Mouse (Mus musculus): ENCODE measurements around the gene Map2k7. TPM values are rescaled to one million over a fixed set of nuclear protein-coding genes. Genes with fewer than 3 reads are reported as not detected.
A peak's percentile ranks its signal among the peaks of the same experiment; 100 is the strongest.
"Not testable (repeated sequence)": the region's sequence is repeated elsewhere in the genome, so short reads cannot be mapped to it uniquely, and the experiment has no call there.

Gene Map2k7
- total RNA-seq, 2 experiments from 2014 or later: 79.7 to 80.8 TPM

DNA sequence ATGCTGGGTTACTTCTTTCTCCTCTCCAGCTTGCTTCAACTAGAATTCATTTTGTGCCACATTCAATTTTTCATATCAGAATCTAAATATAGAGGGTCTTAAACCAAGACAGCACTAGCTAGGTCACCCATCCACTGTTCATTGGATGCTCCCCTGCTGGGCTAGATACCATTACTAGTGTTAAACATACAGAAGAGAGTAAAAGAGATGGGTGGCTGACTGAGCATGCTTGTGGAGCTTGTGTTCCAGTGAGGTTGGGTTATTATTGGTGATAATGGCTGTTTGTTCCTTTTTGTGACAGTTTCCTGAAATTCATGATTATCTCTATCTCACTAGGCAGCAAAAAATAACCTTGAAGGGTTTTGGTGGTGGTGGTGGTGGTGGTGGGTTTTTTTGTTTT, 16.5 kb upstream of the Map2k7 start:
- DNase-seq: no peak
- intact Hi-C loops (cut with DNase I): no loop called here

DNA sequence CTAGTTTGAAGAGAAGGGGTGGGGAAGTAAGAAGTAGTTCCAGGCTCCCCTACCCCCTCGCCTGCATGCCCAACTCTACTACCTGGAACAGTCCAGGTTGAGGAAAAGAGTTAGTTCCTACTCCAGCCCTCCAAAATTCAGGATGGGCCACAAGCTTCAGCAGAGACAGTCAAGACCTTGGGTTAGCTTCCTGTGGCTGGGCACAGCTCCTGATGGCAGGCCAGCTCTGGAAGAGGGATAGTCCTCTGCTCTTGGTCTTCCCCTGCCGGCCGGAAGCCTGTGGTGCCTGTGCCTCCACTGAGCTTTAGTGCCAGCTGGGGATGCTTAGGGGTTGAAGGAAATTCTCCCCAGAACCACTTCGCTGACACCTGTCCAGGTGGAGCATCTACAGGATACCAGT, 12.2 kb upstream of the Map2k7 start:
- no peak for DNase-seq
- intact Hi-C loops (cut with DNase I): no loop called here

DNA sequence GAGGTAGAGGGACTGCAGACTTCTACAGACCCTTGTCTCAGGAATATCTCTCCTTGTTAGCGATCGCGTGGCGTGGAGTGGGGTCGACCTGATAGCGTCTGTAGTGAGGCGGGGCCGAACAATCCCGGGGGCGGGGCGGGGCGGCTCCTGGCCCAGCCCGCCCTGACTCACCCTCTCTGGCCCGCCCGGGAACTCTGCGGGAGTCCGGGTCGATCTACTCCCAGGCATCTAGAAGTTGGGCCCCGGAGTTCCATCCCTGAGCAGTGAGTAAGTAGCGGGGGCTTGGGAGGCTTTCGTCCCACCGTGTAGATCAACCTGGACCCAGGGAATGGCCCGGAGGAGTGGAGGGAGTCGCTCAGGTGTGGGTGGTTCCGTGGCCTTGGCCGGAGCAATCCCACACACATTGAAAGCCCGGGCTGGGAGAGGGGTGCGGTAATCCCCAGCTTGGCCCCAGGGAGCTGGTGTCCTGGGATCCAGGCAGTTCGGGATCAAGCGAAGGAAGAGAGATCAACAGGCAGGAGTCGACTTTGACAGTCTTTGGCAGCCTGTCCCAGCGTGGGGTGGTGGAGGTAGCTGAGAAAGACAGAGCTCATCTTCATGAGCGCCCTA, 11.7 kb upstream of the Map2k7 start, which contains the start of gene Lrrc8e:
Gene Lrrc8e, plus strand, starts transcription at position 89 of the 609 bp plus-strand sequence.
- intact Hi-C loops (cut with DNase I): no loop called here
- DNase-seq: no peak

DNA sequence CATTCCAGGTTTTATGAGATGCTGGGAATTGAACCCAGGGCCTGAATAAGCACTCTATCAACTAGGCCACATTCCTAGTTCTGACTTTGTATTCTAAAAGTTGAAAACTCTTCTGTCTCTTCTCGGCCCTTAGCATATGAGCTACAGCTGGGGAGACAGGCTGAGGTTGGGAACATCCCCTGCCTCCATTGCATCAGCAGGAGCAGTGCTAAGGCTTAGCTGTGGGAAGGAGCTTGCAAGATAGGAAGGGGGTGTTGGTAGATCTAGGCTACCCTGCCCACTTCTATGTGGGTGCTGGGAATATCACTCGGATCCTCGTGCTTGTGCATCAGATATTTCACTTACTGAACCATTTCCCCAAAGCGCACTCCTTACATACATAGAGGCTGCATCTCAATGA, 10.6 kb upstream of the Map2k7 start:
- no peak for DNase-seq
- intact Hi-C loops (cut with DNase I): no loop called here

DNA sequence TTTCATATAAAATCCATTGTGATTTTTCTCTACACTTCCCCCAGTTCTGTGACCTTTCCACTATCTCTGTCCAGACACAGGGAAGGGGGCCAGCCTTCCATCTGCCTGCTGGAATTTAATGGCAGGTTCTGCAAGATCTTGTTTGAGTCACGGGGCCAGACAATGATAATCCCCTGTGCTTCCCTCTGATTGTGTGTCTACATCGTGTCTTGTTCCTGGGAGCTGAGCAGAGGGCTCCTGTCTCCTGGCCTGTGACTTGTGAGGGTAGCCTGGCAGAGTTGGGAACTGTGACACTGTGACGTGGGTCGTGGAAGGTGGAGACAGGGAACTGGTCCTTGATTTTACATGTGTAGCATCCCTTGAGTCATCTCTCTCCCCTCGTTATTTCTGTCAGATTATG, 8.8 kb upstream of the Map2k7 start:
- intact Hi-C loops (cut with DNase I): no loop called here

DNA sequence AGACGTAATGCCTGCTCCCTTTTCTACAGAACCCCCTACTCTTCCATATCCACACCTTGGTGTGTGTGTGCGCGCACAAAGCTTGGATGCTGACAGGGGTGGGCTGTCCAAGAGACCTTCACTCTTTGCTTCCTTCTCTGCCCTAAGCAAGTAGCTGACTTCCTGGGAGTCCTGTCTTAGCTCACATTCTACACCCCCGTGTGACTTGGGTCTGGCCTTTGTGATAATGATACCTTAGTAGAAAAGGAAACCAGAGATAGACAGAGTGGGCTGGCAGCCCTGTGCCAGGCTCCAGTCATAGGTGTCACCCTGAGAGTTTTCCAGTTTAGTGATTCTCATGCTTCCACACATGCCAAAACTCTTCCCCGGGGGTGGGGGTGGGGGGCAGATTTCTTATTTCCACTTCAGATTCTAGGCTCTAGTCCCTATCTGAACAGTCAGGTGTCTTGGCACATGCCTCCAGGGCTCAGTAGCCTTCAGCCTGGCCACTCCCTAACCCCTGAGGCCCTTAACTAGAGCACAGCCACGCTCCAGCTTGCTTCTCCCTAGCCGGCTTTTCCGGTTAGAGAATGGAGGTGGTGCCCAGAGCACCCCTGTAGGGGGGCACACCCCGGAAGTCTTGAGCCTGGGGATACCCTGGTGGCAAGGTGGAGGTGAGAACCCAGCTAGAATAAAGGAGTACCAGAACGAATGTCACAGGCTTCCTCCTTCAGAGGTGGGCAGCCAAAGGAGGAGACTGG, 7.8 kb upstream of the Map2k7 start:
- DNase-seq: no peak
- intact Hi-C loops (cut with DNase I): no loop called here

More for the DNA sequence above, 8.8 kb upstream of the Map2k7 start:
- no peak for DNase-seq

DNA sequence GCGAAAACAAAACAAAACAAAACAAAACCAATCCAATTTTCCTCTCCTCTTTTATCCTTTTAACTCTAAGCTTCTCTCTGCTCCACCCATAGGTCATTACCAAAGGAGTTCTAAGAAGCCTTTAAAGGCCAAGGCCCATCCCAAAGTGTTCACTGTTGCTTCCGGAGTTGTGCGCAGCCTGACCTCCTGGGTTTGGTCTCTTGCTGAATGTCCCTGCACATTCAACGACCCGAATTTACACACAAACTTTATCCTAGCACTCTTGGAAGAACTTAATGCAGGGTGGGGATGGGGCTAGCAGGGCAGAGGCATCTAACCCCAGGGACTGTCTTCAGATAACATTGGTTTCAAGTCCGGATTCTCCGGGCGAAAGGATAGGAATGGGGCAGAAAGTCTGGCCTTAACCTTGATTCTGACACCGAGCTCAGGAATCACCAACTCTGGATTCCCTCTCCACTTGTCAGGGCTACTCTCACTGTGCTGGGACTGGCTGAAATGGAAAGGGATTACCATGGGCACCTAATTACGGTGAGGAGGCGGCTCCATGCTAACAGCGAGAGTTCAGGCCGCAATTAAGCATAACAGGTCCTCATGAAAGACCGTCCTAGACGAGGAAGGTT, 616 bp upstream of the Map2k7 start:
- DNase-seq: no peak
- intact Hi-C loops (cut with DNase I): loop anchor here (2.0 kb wide), 1 partner anchor 15 kb away; the partner anchor contains the start of gene Snapc2

DNA sequence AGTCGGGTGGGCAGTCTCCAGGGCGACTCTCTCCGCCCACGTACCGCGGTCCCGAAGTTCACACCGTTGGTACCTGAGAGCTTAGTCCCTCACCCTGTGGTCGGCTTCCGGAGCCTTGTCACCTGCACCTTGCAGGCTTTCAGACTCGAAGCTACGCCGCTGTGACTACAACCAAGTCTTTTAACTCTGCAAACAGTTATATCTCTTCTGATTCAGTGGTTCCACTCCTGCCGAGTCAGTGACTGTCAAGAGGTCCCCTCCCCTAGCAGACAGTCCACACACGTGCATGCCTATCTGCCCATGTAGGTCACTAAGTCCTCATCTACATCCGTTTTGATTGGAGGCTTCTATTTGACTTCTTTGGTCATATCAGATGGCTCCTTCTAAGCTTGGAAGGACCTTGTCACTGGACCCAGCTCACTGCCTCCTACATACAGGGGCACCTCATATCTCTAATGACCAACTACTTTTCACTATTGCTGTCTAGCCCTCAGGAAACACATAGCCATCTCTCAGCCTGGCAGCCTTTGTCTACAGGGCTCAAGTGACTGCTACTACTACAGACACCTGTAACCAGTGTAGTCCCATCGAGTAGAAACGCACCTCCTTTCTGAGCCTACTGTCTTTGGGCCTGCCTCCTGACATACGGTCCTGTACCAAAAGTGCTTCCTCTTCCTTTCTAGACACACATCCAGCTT, 802 bp downstream of the Map2k7 start:
- intact Hi-C loops (cut with DNase I): loop anchor here (2.0 kb wide), 1 partner anchor 13 kb away; the partner anchor contains the start of gene Snapc2

DNA sequence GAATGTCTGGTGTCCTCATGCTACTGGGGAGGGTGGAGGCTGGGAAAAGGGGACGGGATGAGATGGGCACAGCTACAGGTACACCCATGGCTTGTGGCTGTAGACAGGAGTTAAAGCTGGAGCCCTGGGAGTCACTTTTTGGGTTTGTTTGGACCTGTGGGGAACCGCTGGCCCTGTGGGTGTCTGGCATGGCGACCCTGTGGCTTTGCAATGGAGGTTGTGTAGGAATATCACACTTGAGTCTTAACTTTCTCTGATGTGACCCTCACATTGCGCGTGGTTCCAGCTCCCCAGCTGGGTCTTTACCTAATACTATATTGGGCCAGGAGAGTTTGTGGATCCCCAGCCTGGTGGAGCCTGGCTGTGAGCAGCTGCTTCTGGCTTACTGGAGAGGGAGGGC, 6.5 kb downstream of the Map2k7 start:
- intact Hi-C loops (cut with DNase I): no loop called here
- DNase-seq: no peak

More for the DNA sequence above, 802 bp downstream of the Map2k7 start:
- DNase-seq: no peak

DNA sequence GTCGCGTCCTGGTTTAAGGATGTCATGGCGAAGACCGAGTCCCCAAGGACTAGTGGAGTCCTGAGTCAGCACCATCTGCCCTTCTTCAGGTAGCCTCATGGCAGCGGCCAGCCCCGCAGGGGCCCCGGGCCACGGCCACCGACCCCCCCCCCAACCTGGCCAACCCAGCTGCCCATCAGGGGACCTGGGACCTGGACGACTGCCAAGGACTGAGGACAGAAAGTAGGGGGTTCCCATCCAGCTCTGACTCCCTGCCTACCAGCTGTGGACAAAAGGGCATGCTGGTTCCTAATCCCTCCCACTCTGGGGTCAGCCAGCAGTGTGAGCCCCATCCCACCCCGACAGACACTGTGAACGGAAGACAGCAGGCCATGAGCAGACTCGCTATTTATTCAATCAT, 7.2 kb downstream of the Map2k7 start:
- intact Hi-C loops (cut with DNase I): no loop called here
- DNase-seq: no peak

DNA sequence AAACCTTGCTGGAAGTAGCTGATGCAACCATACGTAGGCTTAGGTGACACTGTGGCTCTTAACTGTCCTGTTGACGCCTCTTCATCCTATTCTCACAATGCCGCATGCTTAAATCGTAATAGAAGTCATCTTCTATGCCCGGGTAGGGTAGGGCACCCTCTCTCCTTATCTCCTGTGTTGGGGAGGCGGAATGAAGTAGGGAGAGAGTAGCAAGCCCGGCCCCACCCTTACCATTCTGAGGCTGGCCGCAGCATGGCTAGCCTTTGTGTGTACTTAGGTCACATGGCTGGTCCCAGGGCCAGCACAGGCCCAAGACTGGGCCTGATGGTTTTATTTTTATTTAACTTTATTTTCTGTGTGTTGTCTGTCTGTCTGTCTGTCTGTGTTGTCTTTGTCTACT, 8.7 kb downstream of the Map2k7 start:
- intact Hi-C loops (cut with DNase I): no loop called here
- DNase-seq: no peak

DNA sequence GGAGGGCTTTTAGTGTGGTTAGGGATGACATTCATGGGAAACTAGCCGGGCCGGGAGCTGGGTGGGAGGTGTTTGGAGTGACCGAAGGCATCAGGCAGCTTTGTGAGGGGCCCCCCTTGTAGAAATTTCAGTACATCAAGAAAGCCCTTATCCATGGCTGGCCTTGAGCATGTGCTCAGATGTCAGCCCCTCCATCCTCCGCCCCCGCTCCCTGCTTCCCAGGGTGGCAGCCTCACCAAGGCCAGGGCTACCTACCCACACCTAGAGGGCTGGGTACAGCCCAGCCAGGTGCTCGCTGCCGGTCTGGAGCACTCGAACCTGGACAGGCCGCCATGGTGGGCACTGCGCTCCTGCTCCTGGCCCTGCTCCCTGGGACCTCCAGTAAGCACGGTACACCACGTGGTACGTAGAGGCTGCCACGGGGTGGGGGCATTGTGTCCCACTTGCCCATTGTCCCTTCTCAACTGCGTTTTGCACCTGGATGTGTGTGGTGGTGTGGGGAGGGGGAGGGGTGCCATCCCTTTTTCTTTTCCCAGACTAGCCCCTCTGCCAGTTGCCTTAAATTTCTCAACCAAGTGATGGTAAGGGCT, 9.5 kb downstream of the Map2k7 start, which contains the start of gene Tgfbr3l:
Gene Tgfbr3l, plus strand, starts transcription at position 264 of the 590 bp plus-strand sequence.
- intact Hi-C loops (cut with DNase I): no loop called here
- DNase-seq: no peak

DNA sequence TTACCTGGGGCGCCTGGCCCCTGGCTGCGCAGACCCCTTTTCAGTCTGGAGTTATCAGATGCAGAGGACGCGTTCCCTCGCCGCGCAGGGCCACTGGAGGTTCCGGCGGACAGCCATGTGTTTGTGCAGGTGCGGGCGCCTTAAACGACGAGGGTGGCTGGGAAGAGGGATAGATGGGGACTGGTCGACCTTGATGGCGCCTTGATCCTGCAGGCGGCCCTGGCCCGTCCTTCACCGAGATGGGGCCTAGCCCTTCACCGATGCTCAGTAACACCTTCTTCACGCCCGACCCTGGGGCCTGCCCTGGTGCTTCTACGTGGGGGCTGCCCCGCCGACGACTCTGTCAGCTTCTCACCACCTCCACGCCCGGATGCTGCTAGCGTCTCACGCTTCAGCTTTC, 10.7 kb downstream of the Map2k7 start:
- DNase-seq: peak in 1 of 2 experiments; percentile 17
- intact Hi-C loops (cut with DNase I): no loop called here

DNA sequence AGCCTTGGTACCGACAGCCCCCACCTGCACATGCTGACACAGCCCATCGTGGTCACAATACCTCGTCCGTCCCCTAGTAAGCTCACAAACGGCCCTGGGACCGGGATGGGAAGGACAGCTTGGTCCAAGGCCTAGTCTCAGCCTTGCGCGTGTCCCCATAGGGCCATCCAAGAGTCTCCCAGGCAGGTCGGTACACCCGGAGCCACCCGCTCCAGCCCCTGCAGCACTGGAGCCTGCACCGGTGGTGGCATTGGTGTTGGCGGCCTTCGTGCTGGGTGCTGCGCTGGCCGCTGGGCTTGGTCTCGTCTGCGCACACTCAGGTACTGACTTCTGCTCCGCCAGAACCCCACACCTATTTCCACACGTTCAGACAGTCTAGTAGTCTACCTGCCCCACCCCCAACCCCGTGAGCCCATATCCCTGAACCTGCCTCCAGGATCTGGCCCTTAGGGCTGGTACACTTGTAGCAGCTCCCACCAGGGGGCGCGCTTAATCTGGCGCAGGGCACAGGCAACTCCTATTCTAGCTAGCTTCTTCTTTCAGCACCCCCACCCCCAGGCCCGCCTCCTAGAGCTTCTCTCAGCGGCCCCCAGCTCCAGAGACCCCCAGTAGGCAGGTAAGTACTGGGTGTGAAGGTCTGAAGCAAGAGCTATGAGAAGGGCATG, 11.9 kb downstream of the Map2k7 start:
- peak; percentile 82 to 88 for DNase-seq
- intact Hi-C loops (cut with DNase I): loop anchor here (2.0 to 10.0 kb wide), 8 partner anchors 72 to 736 kb away; partner anchors contain the start of genes Evi5l, Pcp2, Pet100 and Pnpla6

DNA sequence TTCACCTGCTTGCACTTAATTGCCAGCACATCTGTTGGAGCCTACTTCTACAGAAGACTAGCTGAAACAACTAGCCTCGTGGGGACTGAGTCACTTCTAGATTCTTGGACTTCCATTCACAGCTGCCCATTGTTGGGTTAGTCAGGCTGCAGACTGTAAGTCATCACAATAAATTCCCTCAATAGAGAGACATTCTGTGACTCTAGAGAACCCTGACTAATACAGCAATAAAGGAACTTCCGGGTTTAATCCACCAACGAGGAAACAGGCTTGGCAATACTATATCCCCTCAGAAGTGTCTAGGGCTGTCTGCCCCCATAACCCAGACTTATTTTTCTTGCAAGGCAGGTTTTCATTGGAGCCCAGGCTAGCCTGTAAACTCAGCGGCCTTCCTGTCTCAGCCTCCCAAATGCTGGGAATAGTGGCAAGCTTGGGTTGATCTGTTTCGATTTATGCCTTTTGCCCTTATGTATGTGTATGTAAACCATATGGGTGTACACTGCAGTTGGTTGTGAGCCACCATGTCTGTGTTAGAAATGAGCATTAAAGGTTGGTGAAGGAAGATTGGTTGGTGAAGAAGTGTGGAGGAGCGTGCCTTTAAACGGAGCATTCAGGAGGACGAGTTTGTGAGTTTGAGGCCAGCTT, 13.7 kb downstream of the Map2k7 start:
- no peak for DNase-seq
- intact Hi-C loops (cut with DNase I): loop anchor here (2.0 to 10.0 kb wide), 8 partner anchors 13 to 737 kb away; partner anchors contain the start of genes Evi5l, Gm49320, Map2k7 and Pcp2

DNA sequence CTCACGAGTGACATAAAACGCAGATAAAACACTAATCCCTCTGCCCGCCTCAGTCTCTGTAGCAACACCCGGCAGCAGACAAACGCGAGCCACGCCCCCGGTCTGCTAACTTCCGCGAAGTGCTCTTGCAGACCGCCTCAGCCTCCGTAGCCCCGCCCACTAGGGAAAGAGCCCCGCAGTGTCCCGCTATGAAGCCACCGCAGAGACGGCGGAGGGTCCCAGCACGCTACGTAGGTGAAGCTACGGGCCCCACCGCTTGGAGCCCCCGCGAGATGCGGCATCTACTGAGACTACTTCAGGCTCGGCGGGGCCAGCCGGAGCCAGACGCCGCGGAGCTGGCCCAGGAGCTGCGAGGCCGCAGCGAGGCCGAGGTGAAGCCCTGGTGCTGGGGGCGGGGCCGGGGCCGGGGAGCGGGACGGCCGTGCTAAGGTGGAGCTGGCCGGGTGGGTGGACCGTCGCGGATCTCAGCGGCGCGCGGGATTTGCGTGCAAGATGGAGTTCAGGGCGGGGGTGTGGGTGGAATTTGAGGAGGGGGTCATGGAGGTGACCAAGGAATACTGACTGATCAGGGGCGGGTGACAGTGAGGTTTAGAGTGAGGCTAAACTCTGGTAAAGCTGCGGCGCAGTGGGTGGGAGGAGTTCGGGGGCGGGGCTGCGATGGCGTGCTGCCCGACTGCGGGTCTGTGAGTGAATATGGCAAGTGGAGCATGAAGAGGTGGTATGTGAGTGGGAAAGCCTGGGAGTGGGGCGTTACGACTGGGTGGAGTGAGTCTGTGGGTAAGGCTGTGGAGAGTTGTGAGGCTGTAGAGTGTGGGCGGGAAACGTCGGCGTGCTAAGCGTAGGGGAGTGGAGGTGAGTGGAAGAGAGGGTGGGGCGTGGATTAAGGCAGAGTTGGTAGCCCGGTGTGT, 14.6 kb downstream of the Map2k7 start, which contains the start of gene Snapc2:
Gene Snapc2, plus strand, starts transcription at position 147 of the 908 bp plus-strand sequence.
- intact Hi-C loops (cut with DNase I): loop anchor here (2.0 to 10.0 kb wide), 8 partner anchors 14 to 738 kb away; partner anchors contain the start of genes Evi5l, Gm49320, Map2k7 and Pcp2
- peak; percentile 97 to 98 for DNase-seq

DNA sequence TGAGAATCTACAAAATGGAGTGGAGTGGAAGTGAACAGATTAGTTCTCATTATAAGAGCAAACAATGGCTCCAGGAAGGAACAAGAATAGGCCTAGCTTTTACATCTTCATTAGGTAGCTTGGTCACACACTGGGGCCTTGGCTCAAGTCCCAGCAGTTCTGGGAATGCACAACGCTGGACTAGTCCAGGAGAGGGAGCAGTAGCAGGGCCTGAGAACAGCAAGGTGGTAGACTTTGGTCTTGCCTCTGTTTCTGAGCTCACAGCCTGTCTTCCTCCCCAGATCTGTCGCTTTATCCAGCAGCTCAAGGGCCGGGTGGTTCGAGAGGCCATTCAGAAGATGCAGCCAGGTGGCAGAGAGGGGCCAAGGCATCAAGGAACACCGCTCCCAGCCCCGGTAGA, 15.5 kb downstream of the Map2k7 start:
- DNase-seq: peak; percentile 37 to 43
- intact Hi-C loops (cut with DNase I): loop anchor here (5.0 to 10.0 kb wide), 7 partner anchors 87 to 739 kb away; partner anchors contain the start of genes Evi5l, Pcp2, Pet100 and Pnpla6

DNA sequence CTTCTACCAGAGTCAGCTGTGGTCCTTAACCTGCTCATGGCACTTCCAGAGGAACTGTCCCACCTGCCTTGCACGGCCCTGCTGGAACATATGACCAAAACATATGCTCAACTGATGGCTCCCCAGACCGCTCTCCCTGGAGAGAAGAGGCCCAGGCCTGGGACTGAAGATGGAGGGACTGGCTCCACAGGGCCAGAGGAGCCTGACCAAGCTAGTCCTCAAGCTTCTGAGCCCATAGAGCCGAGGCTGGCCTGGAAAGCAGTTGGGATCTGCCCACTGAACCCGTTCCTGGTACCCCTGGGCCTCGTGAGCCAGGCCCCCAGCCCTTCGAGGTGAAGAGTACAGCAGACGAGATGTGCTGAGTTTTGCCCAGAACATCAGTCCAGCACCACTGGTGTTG, 16.9 kb downstream of the Map2k7 start:
- intact Hi-C loops (cut with DNase I): loop anchor here (5.0 to 10.0 kb wide), 6 partner anchors 63 to 741 kb away; partner anchors contain the start of genes Pcp2, Pet100, Pnpla6 and Xab2
- DNase-seq: not testable (repeated sequence)

All from heart, postnatal 36 days (tissue).